Mouse (Mus musculus): ENCODE measurements at regions not wholly inside any gene's neighbourhood (a gene's known extent, or its start where the extent isn't known, plus 50 kb on each side); places are given as distances from the start of the nearest gene placed in this dataset.

DNA sequence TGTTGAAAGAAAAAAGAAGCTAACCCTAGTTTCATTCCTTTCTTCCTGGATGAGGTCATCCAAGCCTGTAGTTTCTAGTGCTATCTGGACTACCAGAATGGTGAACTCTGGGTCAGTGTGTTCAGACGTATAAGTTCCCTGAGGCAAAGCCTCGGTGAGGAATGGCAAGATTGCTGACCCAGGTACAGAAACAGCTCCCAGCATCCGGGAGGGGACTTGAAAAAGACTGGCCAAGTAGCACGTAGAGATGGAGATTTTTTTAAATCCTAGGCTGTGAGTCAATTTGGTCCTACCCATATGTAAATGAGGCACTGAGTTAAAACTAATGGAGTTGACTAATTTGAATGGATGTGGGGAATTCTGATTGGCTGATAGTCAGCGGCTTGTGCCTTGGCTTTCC, 55.0 kb upstream of the Gm11084 start:
- Histone ChIP-seq H3K9me3 (no peaks in the 10 kb centered on the region), H3K27ac (no peak overlapping the region), H3K4me1 (replicated peaks) (peaks cover 13% of the 10 kb centered on the region), H3K36me3 (no peaks in the 10 kb centered on the region), H3K27me3 (ENCODE audit: insufficient read depth, poor library complexity, severe bottlenecking) (peaks cover 10% of the 10 kb centered on the region; the same call in 1 of the 2 replicates), H3K4me3 (no peak overlapping the region)
- DNase-seq (ENCODE audit: low spot score), result no peak
- 33% methylated on average over 5 of the region's 5 CpGs for WGBS

DNA sequence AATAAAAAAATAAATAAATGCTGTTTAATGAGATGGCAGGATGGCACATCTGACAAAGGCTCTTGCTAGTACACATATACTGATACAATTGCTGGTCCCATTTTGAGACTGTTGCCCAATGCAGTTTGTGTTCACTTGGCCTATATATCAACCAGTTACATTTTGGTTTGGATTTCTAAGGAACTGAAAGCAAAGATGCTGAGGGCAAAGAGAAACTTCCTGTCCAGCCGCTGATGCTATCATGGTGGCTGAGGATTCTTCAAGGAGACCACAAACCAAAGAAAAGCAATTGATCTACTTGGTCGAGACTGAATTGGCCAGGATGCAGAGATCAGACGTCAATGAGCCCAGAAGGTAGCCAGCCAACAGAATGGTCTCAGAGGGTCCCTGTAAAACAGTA, 53.5 kb upstream of the Gm11084 start:
- Histone ChIP-seq H3K4me3 (no peak overlapping the region), H3K27me3 (ENCODE audit: insufficient read depth, poor library complexity, severe bottlenecking) (peaks cover 7% of the 10 kb centered on the region; the same call in 1 of the 2 replicates), H3K27ac (no peak overlapping the region), H3K9me3 (no peaks in the 10 kb centered on the region), H3K4me1 (replicated peaks) (peaks cover 13% of the 10 kb centered on the region), H3K36me3 (no peaks in the 10 kb centered on the region)
- 84% methylated on average over 3 of the region's 3 CpGs for WGBS
- no peak for DNase-seq (ENCODE audit: low spot score)

DNA sequence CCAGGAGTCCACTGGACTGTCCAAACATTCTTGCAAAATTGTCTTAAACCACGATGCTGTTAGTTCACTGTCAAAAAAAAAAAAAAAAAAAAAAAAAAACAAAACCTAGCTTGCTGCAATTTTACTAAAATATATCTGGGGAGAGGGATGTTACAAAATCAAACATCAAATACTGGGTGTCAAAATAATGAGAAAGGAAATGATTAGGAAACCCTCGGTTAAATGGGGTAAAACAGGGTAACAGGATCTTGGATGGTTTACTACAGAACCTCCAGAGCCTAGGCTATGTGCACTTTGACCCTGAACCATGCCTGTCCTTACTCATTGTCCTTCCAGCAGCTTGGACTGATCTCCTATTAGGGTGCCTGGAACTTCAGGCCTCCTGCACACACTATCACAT, 52.8 kb upstream of the Gm11084 start:
- Histone ChIP-seq H3K4me1 (replicated peaks) (peaks cover 13% of the 10 kb centered on the region), H3K27me3 (ENCODE audit: insufficient read depth, poor library complexity, severe bottlenecking) (0 out of 2 replicates have a peak, but pooled peaks cover 6% of the 10 kb centered on the region), H3K36me3 (no peaks in the 10 kb centered on the region), H3K27ac (no peak overlapping the region), H3K4me3 (no peak overlapping the region), H3K9me3 (no peaks in the 10 kb centered on the region)
- WGBS, result 76% methylated on average over 2 of the region's 2 CpGs
- DNase-seq (ENCODE audit: low spot score), result no peak

DNA sequence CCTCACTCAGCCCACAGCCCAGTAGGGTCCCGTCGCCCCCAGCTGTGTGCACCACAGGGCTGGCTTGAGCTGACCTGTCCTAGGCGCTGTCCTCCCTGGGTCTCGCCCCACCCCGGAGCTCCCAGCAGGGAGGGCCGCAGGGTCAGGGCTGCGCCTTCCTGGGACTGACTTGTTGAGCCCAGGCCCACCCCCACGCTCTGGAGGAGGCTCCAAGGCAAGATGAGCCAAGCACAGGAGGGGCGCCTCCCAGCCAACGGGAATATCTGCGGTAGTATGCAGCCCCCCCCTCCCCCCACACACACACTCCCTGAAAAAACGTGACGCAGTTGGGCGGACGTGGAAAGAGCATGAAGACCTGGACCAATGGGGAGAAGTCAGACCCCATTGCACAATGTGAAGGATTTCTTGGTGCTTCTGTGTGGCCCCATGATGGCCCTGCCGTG, 51.8 kb upstream of the Gm11084 start:
- Histone ChIP-seq H3K4me1 (replicated peaks) (peaks cover 13% of the 10 kb centered on the region), H3K36me3 (no peaks in the 10 kb centered on the region), H3K27me3 (ENCODE audit: insufficient read depth, poor library complexity, severe bottlenecking) (0 out of 2 replicates have a peak, but pooled peaks cover 6% of the 10 kb centered on the region), H3K27ac (peak overlapping the region; percentile 82), H3K9me3 (no peaks in the 10 kb centered on the region), H3K4me3 (peak overlapping the region; percentile 42)
- DNase-seq (ENCODE audit: low spot score), result peak; percentile 56
- 13% methylated on average over 16 of the region's 16 CpGs for WGBS

DNA sequence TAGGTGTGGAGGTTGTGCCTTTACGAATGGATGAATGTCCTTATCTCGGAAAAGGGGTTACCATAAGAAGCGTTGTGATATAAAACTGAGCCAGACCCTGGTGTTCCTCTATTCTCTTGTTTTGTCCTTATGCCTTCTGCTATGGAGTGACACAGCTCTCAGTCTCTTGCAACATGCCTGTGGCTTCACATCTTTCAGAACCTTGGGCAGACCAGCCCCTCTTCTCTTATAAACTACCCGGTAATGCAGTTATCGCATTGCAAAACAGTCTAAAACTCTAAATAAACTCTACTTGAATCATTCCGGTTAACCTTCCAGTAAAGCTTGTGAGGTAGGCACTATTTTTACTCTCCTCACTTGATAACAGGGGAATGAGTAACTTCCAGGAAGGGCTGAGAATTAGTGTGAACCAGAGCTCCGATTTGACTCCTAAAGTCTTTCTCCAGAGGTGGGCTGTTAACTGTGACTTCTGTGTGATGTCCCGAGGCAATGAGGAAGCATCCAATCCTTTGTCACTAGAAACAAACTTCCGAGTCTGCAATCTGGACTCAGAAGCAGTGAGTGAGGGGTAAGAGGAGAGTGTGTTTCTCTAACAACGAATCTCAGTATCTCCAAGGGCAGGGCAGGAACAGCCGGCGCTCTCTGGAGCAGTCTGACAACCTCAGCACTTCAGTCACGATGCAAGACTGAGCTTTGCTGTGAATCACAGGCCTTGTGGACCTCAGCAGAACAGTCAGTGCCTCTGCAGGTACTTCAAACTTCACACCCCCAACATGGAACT, 50.9 kb upstream of the Gm11084 start:
- Histone ChIP-seq H3K9me3 (no peaks in the 10 kb centered on the region), H3K36me3 (no peaks in the 10 kb centered on the region), H3K4me1 (replicated peaks) (peaks cover 13% of the 10 kb centered on the region), H3K27ac (0 out of 2 replicates have a peak overlapping the region, but pooled peaks have one; percentile 82), H3K4me3 (peak overlapping the region; percentile 42; the same call in 1 of the 2 replicates), H3K27me3 (ENCODE audit: insufficient read depth, poor library complexity, severe bottlenecking) (0 out of 2 replicates have a peak, but pooled peaks cover 6% of the 10 kb centered on the region)
- no peak for DNase-seq (ENCODE audit: low spot score)
- WGBS, result 56% methylated on average over 13 of the region's 13 CpGs

Measured in hindbrain, embryonic 10.5 days (tissue).